In genomic region chr15:8190435-8190834, GRCm38 (mm10) we compare ENCODE assay signal across 24 mouse cellular contexts.
"Had no signal": no experiment of that assay in that cellular context is flagged by ENCODE, and none has a peak within 500 bp of the region (broad histone marks: within the 10 kb centered on the region; RNA-seq: fewer than 3 reads in every experiment).

No protein-coding gene starts in this region.

- DNase-seq: gastrocnemius, postnatal 14 days; gastrocnemius, postnatal 36 days; heart, adult 11 months; heart, adult 2 months; heart, postnatal 14 days; heart, postnatal 36 days; kidney, adult 18-20 months; kidney, adult 8-10 months; kidney, postnatal 10 days; kidney, postnatal 25 days; kidney, postnatal 4 days had no signal

- H3K4me3 ChIP-seq: heart, adult 2 months; heart, embryonic 13.5 days; heart, embryonic 15.5 days; hindbrain, embryonic 13.5 days; hindbrain, embryonic 15.5 days; layer of hippocampus, adult 2 months; left cerebral cortex, adult 2 months; limb, embryonic 13.5 days; limb, embryonic 15.5 days; liver, embryonic 12.5 days had no signal

- H3K9ac ChIP-seq: heart, embryonic 13.5 days; heart, embryonic 15.5 days; hindbrain, embryonic 13.5 days; hindbrain, embryonic 15.5 days; limb, embryonic 13.5 days; limb, embryonic 15.5 days; liver, embryonic 12.5 days; liver, embryonic 14.5 days had no signal

- H3K4me1 ChIP-seq: heart, embryonic 13.5 days; heart, embryonic 15.5 days; hindbrain, embryonic 13.5 days; hindbrain, embryonic 15.5 days; limb, embryonic 13.5 days; limb, embryonic 15.5 days had no signal

- H3K27ac ChIP-seq: heart, adult 2 months; heart, embryonic 13.5 days; heart, embryonic 15.5 days; hindbrain, embryonic 13.5 days; hindbrain, embryonic 15.5 days; hindbrain, postnatal 0 days; layer of hippocampus, adult 2 months; left cerebral cortex, adult 2 months; limb, embryonic 13.5 days; limb, embryonic 15.5 days; liver, embryonic 12.5 days; liver, embryonic 14.5 days had no signal

- H3K4me2 ChIP-seq: heart, embryonic 11.5 days; heart, embryonic 13.5 days; heart, embryonic 15.5 days; hindbrain, embryonic 13.5 days; hindbrain, embryonic 15.5 days; limb, embryonic 13.5 days; limb, embryonic 15.5 days; liver, embryonic 12.5 days had no signal

- H3K27me3 ChIP-seq: heart, embryonic 13.5 days; heart, embryonic 15.5 days; hindbrain, embryonic 13.5 days; hindbrain, embryonic 15.5 days; limb, embryonic 13.5 days; limb, embryonic 15.5 days; liver, embryonic 12.5 days had no signal

- ATAC-seq: hindbrain, postnatal 0 days; intestine, postnatal 0 days; liver, embryonic 12.5 days had no signal

- H3K9me3 ChIP-seq: heart, embryonic 13.5 days; heart, embryonic 15.5 days; hindbrain, embryonic 13.5 days; hindbrain, embryonic 15.5 days; limb, embryonic 13.5 days; limb, embryonic 15.5 days; liver, embryonic 12.5 days had no signal
